Mouse (Mus musculus) heart, embryonic 14.5 days (tissue): ENCODE results near the gene Misp. TPM values are rescaled to one million over a fixed set of nuclear protein-coding genes. Genes with fewer than 3 reads are reported as not detected.

ENCODE experiments used
- ATAC-seq: fragments of 200-750 bp; cut with Nextera tagmentation; 2 replicates; pipeline ENCODE4 v1.8.0; 2017; ENCODE audit warnings: low read depth, moderate TSS enrichment; ENCODE audit not compliant: insufficient number of reproducible peaks, insufficient read depth, low FRiP score
- H3K27ac ChIP-seq, 2 experiments: fragments of 200-500 bp in 1 of 2; fragments of 300-500 bp in 1 of 2; sonication (generic) in 1 of 2; replicated peaks in 1 of 2; 2 replicates each; pipeline ENCODE4 v1.5.1; 2012 to 2014; ENCODE audit warnings: low read depth in 2 of 2, low read length in 2 of 2, control low read depth in 1 of 2, mild to moderate bottlenecking in 1 of 2, mixed read lengths in 1 of 2; ENCODE audit not compliant: control insufficient read depth in 1 of 2, insufficient read depth in 1 of 2
- H3K27me3 ChIP-seq: fragments of 300-500 bp; sonication (generic); 2 replicates; pipeline ENCODE4 v1.6.1; 2014; ENCODE audit warnings: mild to moderate bottlenecking, low read length, control low read depth; ENCODE audit not compliant: control insufficient read depth, insufficient read depth
- H3K36me3 ChIP-seq: fragments of 300-500 bp; sonication (generic); 2 replicates; pipeline ENCODE4 v1.6.1; 2014; ENCODE audit warnings: mild to moderate bottlenecking, control low read depth, low read length, mixed read lengths; ENCODE audit not compliant: control insufficient read depth, insufficient read depth
- H3K4me1 ChIP-seq, 2 experiments: fragments of 200-500 bp in 1 of 2; fragments of 300-500 bp in 1 of 2; sonication (generic) in 1 of 2; 2 replicates each; pipeline ENCODE4 v1.6.1; 2012 to 2014; ENCODE audit warnings: low read length in 2 of 2, control low read depth in 1 of 2, mixed read lengths in 1 of 2; ENCODE audit not compliant: control insufficient read depth in 2 of 2, insufficient read depth in 2 of 2
- H3K4me2 ChIP-seq: fragments of 300-500 bp; sonication (generic); 2 replicates; pipeline ENCODE4 v1.6.1; 2014; ENCODE audit warnings: mild to moderate bottlenecking, low read length
- H3K4me3 ChIP-seq, 2 experiments: fragments of 200-500 bp in 1 of 2; fragments of 300-500 bp in 1 of 2; sonication (generic) in 1 of 2; 2 replicates each; pipeline ENCODE4 v1.5.1; 2012 to 2014; ENCODE audit warnings: low read length in 2 of 2, mild to moderate bottlenecking in 2 of 2, control low read depth in 1 of 2, low read depth in 1 of 2, moderate library complexity in 1 of 2; ENCODE audit not compliant: control insufficient read depth in 1 of 2, insufficient read depth in 1 of 2
- H3K9ac ChIP-seq: fragments of 300-500 bp; sonication (generic); 2 replicates; pipeline ENCODE4 v1.6.1; 2014; ENCODE audit warnings: mild to moderate bottlenecking, low read length
- H3K9me3 ChIP-seq: fragments of 300-500 bp; sonication (generic); 2 replicates; pipeline ENCODE4 v1.6.1; 2016; ENCODE audit warnings: low read length, control low read depth; ENCODE audit not compliant: control insufficient read depth
- WGBS: fragments of 180-500 bp; shearing (Covaris S2); extraction: QIAGEN DNeasy Blood & Tissue Kit; methylation state at CpG from one replicate; pipeline ENCODE4 v1.1.7; 2014; 5-methylcytosine and 5-hydroxymethylcytosine counted together
- polyA plus RNA-seq: library from polyadenylated mRNA; unstranded; fragments of >200 nt; fragmentation: Nextera tagmentation; extraction: Ambion mirVana; gene quantifications from 2 replicates; pipeline ENCODE4 v1.2.1, GENCODE M21; 2014

The Misp gene
- polyA plus RNA-seq, 1 experiment from 2014 or later = 0.61 TPM

DNA sequence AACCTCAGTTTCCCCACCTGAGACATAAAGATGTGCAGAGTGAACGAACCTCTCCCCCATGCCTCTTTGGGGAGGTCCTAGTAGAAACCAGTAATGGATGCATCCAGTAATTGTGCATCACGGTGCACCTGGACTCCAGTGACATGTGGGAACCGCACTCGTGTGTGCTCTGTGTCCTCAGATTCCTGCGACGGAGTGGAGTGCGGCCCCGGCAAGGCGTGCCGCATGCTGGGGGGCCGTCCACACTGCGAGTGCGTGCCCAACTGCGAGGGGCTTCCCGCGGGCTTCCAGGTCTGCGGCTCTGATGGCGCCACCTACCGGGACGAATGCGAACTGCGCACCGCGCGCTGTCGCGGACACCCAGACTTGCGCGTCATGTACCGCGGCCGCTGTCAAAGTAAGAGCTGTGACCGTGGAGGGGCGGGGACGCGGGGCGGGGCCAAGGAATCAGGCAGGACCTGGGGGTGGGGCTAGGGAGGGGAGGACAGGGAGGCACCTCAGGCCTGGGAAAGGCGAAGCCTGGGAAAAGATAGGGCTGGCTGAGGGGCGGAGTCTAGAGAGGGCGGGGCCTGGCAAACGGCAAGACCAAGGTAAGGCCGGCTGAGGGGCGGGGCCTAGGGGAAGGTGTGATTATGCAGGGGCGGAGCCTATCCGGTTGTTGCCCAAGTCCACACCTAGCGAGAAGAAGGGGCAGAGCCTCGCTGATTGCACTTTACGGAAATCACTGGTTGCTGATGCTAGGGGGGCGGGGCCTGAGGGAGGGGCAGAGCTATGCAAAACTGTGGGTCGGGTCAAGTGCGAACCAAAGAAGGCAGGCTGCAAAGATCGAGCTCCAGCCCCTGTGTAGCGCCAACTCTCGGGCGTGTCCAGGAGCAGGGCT lies 40.8 kb upstream of the Misp start:
- H3K27me3 ChIP-seq = peaks cover 16% of the 10 kb centered on the region
- no peaks in the 10 kb centered on the region for H3K36me3 ChIP-seq
- WGBS = 3% methylated on average over 54 of the region's 55 CpGs
- peak; percentile 87 for ATAC-seq
- H3K27ac ChIP-seq = no peak overlapping the region
- H3K4me2 ChIP-seq = peak overlapping the region; percentile 83
- no peaks in the 10 kb centered on the region for H3K9me3 ChIP-seq
- no peak overlapping the region for H3K9ac ChIP-seq
- peak overlapping the region; percentile 37 to 58 for H3K4me3 ChIP-seq
- peaks cover 21 to 33% of the 10 kb centered on the region in 2 experiments for H3K4me1 ChIP-seq

GRCm38 (mm10) chr10:79780664-79781015 lies 40.1 kb upstream of the Misp start:
- 2% methylated on average over 13 of the region's 13 CpGs for WGBS
- ATAC-seq = no peak
- Histone ChIP-seq H3K36me3 (no peaks in the 10 kb centered on the region), H3K4me3 (peak overlapping the region; percentile 37 to 58), H3K4me2 (peak overlapping the region; percentile 83), H3K27ac (no peak overlapping the region), H3K4me1 (peaks cover 21 to 33% of the 10 kb centered on the region in 2 experiments), H3K9me3 (no peaks in the 10 kb centered on the region), H3K9ac (no peak overlapping the region), H3K27me3 (peaks cover 16% of the 10 kb centered on the region)

DNA sequence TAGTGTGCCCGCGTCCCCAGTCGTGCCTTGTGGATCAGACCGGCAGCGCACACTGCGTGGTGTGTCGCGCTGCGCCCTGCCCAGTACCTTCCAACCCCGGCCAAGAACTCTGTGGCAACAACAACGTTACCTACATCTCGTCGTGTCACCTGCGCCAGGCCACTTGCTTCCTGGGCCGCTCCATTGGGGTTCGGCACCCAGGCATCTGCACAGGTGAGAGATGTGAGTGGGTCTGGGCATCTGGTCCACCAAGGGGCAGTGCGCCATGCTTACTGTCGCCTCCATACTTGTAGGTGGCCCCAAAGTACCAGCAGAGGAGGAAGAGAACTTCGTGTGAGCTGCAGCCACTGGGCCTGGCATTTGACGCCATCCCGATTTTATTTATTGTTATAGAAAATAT lies 39.6 kb upstream of the Misp start:
- Histone ChIP-seq H3K4me3 (peak overlapping the region in 1 of 2 experiments; percentile 37; a peak in 1 of 4 replicates), H3K4me1 (peaks cover 21 to 33% of the 10 kb centered on the region in 2 experiments), H3K27ac (no peak overlapping the region), H3K9me3 (no peaks in the 10 kb centered on the region), H3K9ac (no peak overlapping the region), H3K36me3 (no peaks in the 10 kb centered on the region), H3K27me3 (peaks cover 16% of the 10 kb centered on the region), H3K4me2 (peak overlapping the region; percentile 83)
- 39% methylated on average over 21 of the region's 21 CpGs for WGBS
- ATAC-seq = no peak

DNA sequence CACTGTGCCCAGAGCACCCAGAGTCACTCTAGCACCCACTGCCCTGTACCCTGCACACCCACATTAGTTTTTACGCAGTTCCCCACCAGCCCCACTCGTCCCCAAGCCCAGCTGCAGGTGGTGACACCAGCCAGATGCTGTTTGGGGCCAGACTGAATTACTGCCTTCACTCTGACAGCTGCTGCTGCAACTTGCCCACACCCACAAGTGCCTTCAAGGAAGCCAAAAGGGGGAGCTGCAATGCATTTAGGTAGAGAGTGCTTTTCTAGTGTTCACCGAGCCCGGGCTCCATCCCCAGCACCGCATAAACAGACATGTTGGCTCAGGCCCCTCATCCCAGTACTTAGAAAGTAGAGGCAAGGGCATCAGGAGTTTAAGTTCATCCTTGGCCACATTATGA lies 38.8 kb upstream of the Misp start:
- no peaks in the 10 kb centered on the region for H3K36me3 ChIP-seq
- WGBS = 69% methylated on average over 5 of the region's 5 CpGs
- peaks cover 21 to 32% of the 10 kb centered on the region in 2 experiments for H3K4me1 ChIP-seq
- no peak overlapping the region for H3K4me3 ChIP-seq
- ATAC-seq = no peak
- no peak overlapping the region for H3K27ac ChIP-seq
- no peak overlapping the region for H3K9ac ChIP-seq
- H3K9me3 ChIP-seq = no peaks in the 10 kb centered on the region
- H3K27me3 ChIP-seq = peaks cover 16% of the 10 kb centered on the region
- no peak overlapping the region for H3K4me2 ChIP-seq

DNA sequence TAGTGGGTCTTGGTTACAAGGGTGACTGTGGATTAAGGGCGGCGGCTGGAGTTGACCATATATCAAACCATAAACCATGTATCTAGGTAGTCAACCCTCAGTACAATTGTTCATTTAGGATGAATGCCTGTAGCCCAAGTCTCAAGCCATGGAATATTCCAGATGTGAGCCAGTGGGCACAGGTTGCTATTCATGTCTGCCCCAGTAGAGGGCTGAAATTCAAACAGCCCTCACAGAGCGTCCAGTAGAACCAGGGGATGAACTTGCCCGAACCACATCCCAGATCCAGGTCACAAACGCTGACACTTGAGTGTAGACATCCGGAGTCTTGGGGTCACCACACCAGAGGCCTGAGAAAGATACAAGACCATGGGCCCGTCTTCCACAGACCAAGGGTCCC lies 37.7 kb upstream of the Misp start:
- H3K27me3 ChIP-seq = peaks cover 16% of the 10 kb centered on the region
- WGBS = 58% methylated on average over 7 of the region's 7 CpGs
- no peaks in the 10 kb centered on the region for H3K36me3 ChIP-seq
- no peak overlapping the region for H3K4me2 ChIP-seq
- ATAC-seq = no peak
- H3K4me1 ChIP-seq = peaks cover 14 to 21% of the 10 kb centered on the region in 2 experiments
- H3K27ac ChIP-seq = no peak overlapping the region
- H3K4me3 ChIP-seq = no peak overlapping the region
- H3K9ac ChIP-seq = no peak overlapping the region
- H3K9me3 ChIP-seq = no peaks in the 10 kb centered on the region

DNA sequence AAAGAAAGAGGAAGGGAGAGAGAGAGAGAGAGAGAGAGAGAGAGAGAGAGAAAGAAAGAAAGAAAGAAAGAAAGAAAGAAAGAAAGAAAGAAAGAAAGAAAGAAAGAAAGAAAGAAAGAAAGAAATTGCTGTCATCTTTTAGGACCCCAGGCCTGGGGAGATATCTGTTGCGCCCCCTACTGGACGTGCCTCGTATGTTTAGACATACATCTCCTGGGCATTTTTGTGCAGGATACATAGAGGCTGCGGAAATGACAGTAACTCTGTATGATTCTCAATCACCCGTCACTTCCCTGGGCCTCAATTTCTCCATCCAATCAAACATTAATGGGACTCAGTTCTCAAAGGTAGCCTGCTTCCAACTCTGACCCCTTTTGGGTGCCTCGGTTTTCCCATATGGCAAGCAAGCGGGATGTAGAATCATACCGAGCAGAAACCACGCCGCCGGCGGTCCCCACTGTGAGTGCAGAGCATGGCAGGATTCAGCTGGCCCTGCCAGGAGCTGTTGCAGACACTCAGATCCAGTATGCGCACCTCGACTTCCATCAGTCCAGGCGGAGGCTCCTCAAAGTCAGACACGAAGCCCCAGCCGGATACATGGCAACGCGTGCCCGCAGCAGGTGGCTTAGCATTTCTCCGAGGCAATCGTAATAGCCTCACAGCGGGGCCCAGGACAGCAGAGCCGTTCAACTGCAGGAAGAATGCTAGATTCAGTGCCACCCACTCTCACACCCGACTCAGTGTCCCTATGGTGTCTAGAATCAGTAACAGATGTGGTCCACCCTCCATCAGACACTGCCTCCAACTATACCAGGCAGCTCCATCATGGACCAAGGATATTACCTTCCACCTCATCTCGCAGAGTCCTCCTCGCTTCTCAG lies 36.6 kb upstream of the Misp start:
- no peaks in the 10 kb centered on the region for H3K9me3 ChIP-seq
- peaks cover 13% of the 10 kb centered on the region in 2 experiments for H3K4me1 ChIP-seq
- no peak overlapping the region for H3K4me3 ChIP-seq
- 43% methylated on average over 27 of the region's 27 CpGs for WGBS
- H3K27me3 ChIP-seq = peaks cover 16% of the 10 kb centered on the region
- no peaks in the 10 kb centered on the region for H3K36me3 ChIP-seq
- ATAC-seq = no peak
- no peak overlapping the region for H3K9ac ChIP-seq
- no peak overlapping the region for H3K27ac ChIP-seq
- no peak overlapping the region for H3K4me2 ChIP-seq

- Histone ChIP-seq H3K4me3 (no peak overlapping the region), H3K4me1 (no peaks in the 10 kb centered on the region), H3K9ac (no peak overlapping the region), H3K27me3 (peaks cover 4% of the 10 kb centered on the region; the same call in 1 of the 2 replicates), H3K27ac (no peak overlapping the region), H3K36me3 (no peaks in the 10 kb centered on the region), H3K4me2 (no peak overlapping the region), H3K9me3 (no peaks in the 10 kb centered on the region)
- 34% methylated on average over 7 of the region's 7 CpGs for WGBS
- ATAC-seq = no peak
These were observed 32.2 kb upstream of the Misp start for GRCm38 (mm10) chr10:79788386-79789158.
